Mouse (Mus musculus) ES-E14 (cell line): ENCODE results near the gene Gm17018.

Experiments used
- CHD2 ChIP-seq: IDR thresholded peaks from 2 replicates; pipeline ENCODE4 v1.6.1; 2014; ENCODE audit warnings: mild to moderate bottlenecking, low read depth, low read length, inconsistent platforms
- MAFK ChIP-seq: IDR thresholded peaks from 2 replicates; pipeline ENCODE4 v1.6.1; 2014; ENCODE audit warnings: mild to moderate bottlenecking, low read depth, low read length, inconsistent platforms; ENCODE audit not compliant: insufficient read depth

DNA sequence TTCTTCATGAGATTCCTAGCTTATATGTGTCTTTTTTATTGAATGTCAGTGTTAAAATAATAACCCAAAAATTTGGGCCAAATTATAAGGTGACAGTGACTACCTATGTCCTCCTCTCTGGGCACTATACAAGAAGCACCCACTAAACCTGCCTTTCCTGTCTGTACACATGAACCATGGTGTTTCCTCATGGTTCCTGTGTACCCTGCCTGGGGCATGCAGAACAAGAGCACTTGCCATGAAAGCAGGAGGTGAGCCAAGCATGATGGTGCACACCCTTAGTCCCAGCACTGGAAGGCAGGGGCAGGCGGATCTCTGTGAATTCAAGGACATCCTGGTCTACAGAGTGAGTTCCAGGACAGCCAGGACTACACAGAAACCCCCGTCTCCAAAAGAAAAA, 45.1 kb upstream of the Gm17018 start:
- TF ChIP-seq MAFK (no peak), CHD2 (no peak)
